ENCODE assay signal across 38 mouse cellular contexts in the genomic region with DNA sequence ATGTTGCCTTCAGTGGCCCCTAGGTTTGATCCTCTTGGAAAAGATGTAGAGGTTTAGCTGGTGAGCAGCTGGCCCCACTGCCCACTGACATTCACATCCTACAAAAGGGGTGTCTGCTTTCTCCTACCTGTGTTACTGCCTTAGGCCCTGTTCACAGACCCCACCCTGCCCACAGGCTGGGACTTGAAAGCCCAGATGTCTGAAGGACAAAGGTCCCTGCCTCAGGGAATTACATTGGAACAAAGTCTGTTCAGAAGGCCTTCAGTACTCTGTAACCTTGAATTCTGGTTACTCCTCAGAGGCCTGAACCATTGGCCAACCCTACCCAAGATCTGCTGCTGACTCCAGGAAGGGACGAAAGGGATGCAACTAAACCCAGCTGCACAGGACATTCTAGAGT. TPM values are rescaled to one million over a fixed set of nuclear protein-coding genes. Genes with fewer than 3 reads are reported as not detected.
"Had no signal": no experiment of that assay in that cellular context is flagged by ENCODE, and none has a peak within 500 bp of the region (broad histone marks: within the 10 kb centered on the region; RNA-seq: fewer than 3 reads in every experiment).

No protein-coding gene starts in this region.

- H3K4me1 ChIP-seq: heart, embryonic 13.5 days; heart, embryonic 15.5 days; hindbrain, embryonic 13.5 days; hindbrain, embryonic 15.5 days; limb, embryonic 10.5 days; limb, embryonic 12.5 days; liver, embryonic 13.5 days; liver, embryonic 15.5 days had no signal

- ATAC-seq: hindbrain, postnatal 0 days had no signal

- DNase-seq: gastrocnemius, adult 2 months; gastrocnemius, postnatal 10 days; gastrocnemius, postnatal 25 days; heart, adult 11 months; heart, adult 2 months; heart, postnatal 14 days; heart, postnatal 36 days; kidney, adult 18-20 months; kidney, adult 8-10 months; kidney, postnatal 10 days; kidney, postnatal 25 days; kidney, postnatal 4 days; liver; liver, embryonic 13.5 days had no signal

- H3K27me3 ChIP-seq: heart, embryonic 13.5 days; heart, embryonic 15.5 days; hindbrain, embryonic 13.5 days; hindbrain, embryonic 15.5 days; limb, embryonic 12.5 days; liver, embryonic 13.5 days; liver, embryonic 15.5 days had no signal

- H3K4me2 ChIP-seq: heart, embryonic 11.5 days; heart, embryonic 13.5 days; heart, embryonic 15.5 days; hindbrain, embryonic 13.5 days; hindbrain, embryonic 15.5 days; limb, embryonic 12.5 days; liver, embryonic 11.5 days; liver, embryonic 13.5 days; liver, embryonic 15.5 days had no signal

- H3K27ac ChIP-seq: gastrocnemius, adult 2 months; heart, adult 2 months; heart, embryonic 13.5 days; heart, embryonic 15.5 days; hindbrain, embryonic 13.5 days; hindbrain, embryonic 15.5 days; hindbrain, postnatal 0 days; layer of hippocampus, adult 2 months; left cerebral cortex, adult 2 months; limb, embryonic 10.5 days; limb, embryonic 12.5 days; liver, embryonic 13.5 days; liver, embryonic 15.5 days had no signal

- H3K4me3 ChIP-seq: gastrocnemius, adult 2 months; heart, adult 2 months; heart, embryonic 13.5 days; heart, embryonic 15.5 days; hindbrain, embryonic 13.5 days; hindbrain, embryonic 15.5 days; layer of hippocampus, adult 2 months; left cerebral cortex, adult 2 months; limb, embryonic 10.5 days; limb, embryonic 12.5 days; liver, embryonic 13.5 days; liver, embryonic 15.5 days had no signal

- H3K9me3 ChIP-seq: heart, embryonic 13.5 days; heart, embryonic 15.5 days; hindbrain, embryonic 13.5 days; hindbrain, embryonic 15.5 days; limb, embryonic 10.5 days; limb, embryonic 12.5 days; liver, embryonic 13.5 days; liver, embryonic 15.5 days had no signal

- H3K36me3 ChIP-seq: heart, embryonic 13.5 days; heart, embryonic 15.5 days; hindbrain, embryonic 13.5 days; hindbrain, embryonic 15.5 days; limb, embryonic 10.5 days; limb, embryonic 12.5 days; liver, embryonic 13.5 days; liver, embryonic 15.5 days had no signal

- H3K9ac ChIP-seq: heart, embryonic 13.5 days; heart, embryonic 15.5 days; hindbrain, embryonic 13.5 days; hindbrain, embryonic 15.5 days; limb, embryonic 12.5 days; liver, embryonic 13.5 days; liver, embryonic 15.5 days had no signal

RNA-seq across cellular contexts. Expression of gene Gm7356, which starts 15.8 kb away (rescaled TPM):
- total RNA-seq: gastrocnemius, adult 2 months; gastrocnemius, postnatal 10 days; gastrocnemius, postnatal 25 days; gastrocnemius, postnatal 4 days; heart, adult 2 months; heart, postnatal 14 days; heart, postnatal 36 days; hematopoietic stem cell, adult 5-6 weeks; hindbrain, postnatal 0 days; layer of hippocampus, adult 2 months; layer of hippocampus, postnatal 10 days; layer of hippocampus, postnatal 25 days; left cerebral cortex, adult 2 months; left cerebral cortex, postnatal 14 days; left cerebral cortex, postnatal 36 days had no signal
- polyA plus RNA-seq: heart, embryonic 11.5 days; heart, embryonic 13.5 days; heart, embryonic 15.5 days; heart, postnatal 0 days; hindbrain, embryonic 11.5 days; hindbrain, embryonic 13.5 days; hindbrain, embryonic 15.5 days; hindbrain, postnatal 0 days; intestine, embryonic 14.5 days; kidney, embryonic 14.5 days; kidney, embryonic 16.5 days; limb, embryonic 10.5 days; limb, embryonic 12.5 days; limb, embryonic 14.5 days; liver, embryonic 11.5 days; liver, embryonic 13.5 days; liver, embryonic 15.5 days had no signal

RNA-seq across cellular contexts. Expression of gene Gm7168, which starts 39.5 kb away (rescaled TPM):
- total RNA-seq: gastrocnemius, adult 2 months; gastrocnemius, postnatal 10 days; gastrocnemius, postnatal 25 days; gastrocnemius, postnatal 4 days; heart, postnatal 14 days; hematopoietic stem cell, adult 5-6 weeks; hindbrain, postnatal 0 days; layer of hippocampus, postnatal 10 days; layer of hippocampus, postnatal 25 days; left cerebral cortex, adult 2 months; left cerebral cortex, postnatal 14 days; left cerebral cortex, postnatal 36 days had no signal
- polyA plus RNA-seq: heart, adult 2 months; heart, embryonic 11.5 days; heart, embryonic 13.5 days; heart, embryonic 15.5 days; heart, postnatal 0 days; hindbrain, embryonic 11.5 days; hindbrain, embryonic 13.5 days; hindbrain, embryonic 15.5 days; hindbrain, postnatal 0 days; intestine, embryonic 14.5 days; kidney, embryonic 14.5 days; kidney, embryonic 16.5 days; limb, embryonic 10.5 days; limb, embryonic 12.5 days; liver, embryonic 11.5 days; liver, embryonic 13.5 days; liver, embryonic 15.5 days had no signal
